Mouse (Mus musculus) thymus, adult 2 months (tissue): ENCODE measurements around the gene Cyp3a16.

ENCODE experiments used
- CTCF ChIP-seq: fragments of 200-500 bp; IDR thresholded peaks from 2 replicates; pipeline ENCODE4 v1.5.1; 2012; ENCODE audit warnings: mild to moderate bottlenecking, control low read depth, low read length, moderate library complexity, borderline replicate concordance; ENCODE audit not compliant: control insufficient read depth, poor library complexity, insufficient read depth; ENCODE audit errors: extremely low read depth
- POLR2A ChIP-seq: fragments of 200-500 bp; IDR thresholded peaks from 2 replicates; pipeline ENCODE4 v1.6.1; 2012; ENCODE audit warnings: mild to moderate bottlenecking, low read length, control low read depth, moderate library complexity; ENCODE audit not compliant: control insufficient read depth, poor library complexity, insufficient read depth; ENCODE audit errors: extremely low read depth

- TF ChIP-seq CTCF (no peak), POLR2A (no peak)
Observed at GRCm38 (mm10) chr5:145490300-145490699, 20.8 kb upstream of the Cyp3a16 start.
